8 mouse cellular contexts compared by ENCODE assay signal in the genomic region with DNA sequence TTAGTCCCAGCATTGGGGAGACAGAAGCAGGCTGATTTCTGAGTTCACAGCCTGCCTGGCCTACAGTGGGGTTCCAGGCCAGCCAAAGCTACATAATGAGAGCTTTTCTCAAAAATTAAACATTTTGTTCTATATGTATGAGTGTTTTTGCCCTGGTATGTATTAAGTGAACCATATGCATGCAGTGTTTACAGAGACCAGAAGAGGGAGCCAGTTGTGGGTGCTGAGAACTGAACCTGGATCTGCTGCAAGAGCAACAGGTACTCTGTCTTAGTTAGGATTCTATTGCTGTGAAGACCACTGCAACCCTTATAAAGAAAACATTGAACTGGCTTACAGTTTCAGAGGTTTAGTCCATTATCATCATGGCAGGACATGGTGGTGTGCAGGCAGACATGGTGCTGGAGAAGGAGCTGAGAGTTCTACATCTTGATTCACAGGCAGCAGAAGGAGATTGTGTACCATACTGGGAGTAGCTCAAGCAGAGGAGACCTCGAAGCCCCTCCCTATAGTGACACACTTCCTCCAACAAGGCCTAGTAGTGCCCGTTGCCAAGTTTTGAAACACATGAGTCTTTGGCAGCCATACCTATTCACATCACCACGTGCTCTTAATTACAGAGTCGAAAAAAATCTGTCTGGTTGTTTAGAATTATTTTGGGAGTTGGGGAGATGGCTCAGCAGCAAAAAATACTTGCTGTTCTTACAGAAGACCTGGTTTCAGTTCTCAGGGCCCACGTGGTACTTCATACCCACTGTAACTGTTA. TPM values are rescaled to one million over a fixed set of nuclear protein-coding genes. Genes with fewer than 3 reads are reported as not detected.
DNase-seq lines count a peak whose midpoint lies in the region; ATAC-seq lines count a peak whose summit lies in the region.

No protein-coding gene starts in this region.

- no peak overlapping the region for H3K4me3 ChIP-seq in hindbrain, embryonic 11.5 days (ENCODE audit: low read depth, low read length)
- no peak overlapping the region for H3K4me3 ChIP-seq in hindbrain, embryonic 14.5 days (replicated peaks; ENCODE audit: low read length)

- H3K4me2 ChIP-seq in hindbrain, embryonic 11.5 days (replicated peaks; ENCODE audit: low read depth, low read length) = no peak overlapping the region
- H3K4me2 ChIP-seq in hindbrain, embryonic 14.5 days (replicated peaks) = no peak overlapping the region

- H3K9ac ChIP-seq in hindbrain, embryonic 11.5 days (ENCODE audit: low read depth, low read length) = no peak overlapping the region
- H3K9ac ChIP-seq in hindbrain, embryonic 14.5 days = no peak overlapping the region

- H3K9me3 ChIP-seq in hindbrain, embryonic 11.5 days (ENCODE audit: control insufficient read depth, low read length) = no peaks in the 10 kb centered on the region
- no peaks in the 10 kb centered on the region for H3K9me3 ChIP-seq in hindbrain, embryonic 14.5 days (ENCODE audit: control insufficient read depth, low read length)

- 75% methylated on average over 5 of the region's 5 CpGs for WGBS in hindbrain, embryonic 11.5 days
- WGBS in hindbrain, embryonic 14.5 days = 83% methylated on average over 5 of the region's 5 CpGs

- DNase-seq in hindbrain, embryonic 11.5 days (ENCODE audit: low spot score) = peak; percentile 56
- DNase-seq in hindbrain, embryonic 14.5 days (ENCODE audit: low spot score) = no peak
- DNase-seq in spleen, postnatal 36 days (ENCODE audit: low spot score in 2 of 2) = peak; percentile 8 to 14
- no peak for DNase-seq in spleen, adult 12 weeks (ENCODE audit: low spot score)
- DNase-seq in embryo, embryonic 10 days (ENCODE audit: low spot score) = peak; percentile 62
- DNase-seq in thymus, postnatal 0 days (ENCODE audit: low spot score) = peak; percentile 64
- no peak for DNase-seq in ovary, postnatal 36 days (ENCODE audit: low spot score)

- ATAC-seq in hindbrain, embryonic 11.5 days (ENCODE audit: low FRiP score) = no peak
- ATAC-seq in hindbrain, embryonic 14.5 days (ENCODE audit: low FRiP score) = no peak
- ATAC-seq in cerebellum, adult (ENCODE audit: insufficient number of reproducible peaks, low FRiP score, low TSS enrichment) = no peak

- no peaks in the 10 kb centered on the region for H3K4me1 ChIP-seq in hindbrain, embryonic 11.5 days (replicated peaks; ENCODE audit: control insufficient read depth, insufficient read depth, low read length)
- no peaks in the 10 kb centered on the region for H3K4me1 ChIP-seq in hindbrain, embryonic 14.5 days (replicated peaks; ENCODE audit: control insufficient read depth, insufficient read depth, low read length)

- H3K36me3 ChIP-seq in hindbrain, embryonic 11.5 days (ENCODE audit: control insufficient read depth, insufficient read depth, low read length) = no peaks in the 10 kb centered on the region
- no peaks in the 10 kb centered on the region for H3K36me3 ChIP-seq in hindbrain, embryonic 14.5 days (replicated peaks; ENCODE audit: control insufficient read depth, insufficient read depth)

- H3K27me3 ChIP-seq in hindbrain, embryonic 11.5 days (ENCODE audit: control insufficient read depth, insufficient read depth, low read length) = peaks cover 12% of the 10 kb centered on the region
- peaks cover 14% of the 10 kb centered on the region for H3K27me3 ChIP-seq in hindbrain, embryonic 14.5 days (ENCODE audit: control insufficient read depth, insufficient read depth, low read length)

- no peak overlapping the region for H3K27ac ChIP-seq in hindbrain, embryonic 11.5 days (ENCODE audit: low read depth, low read length)
- no peak overlapping the region for H3K27ac ChIP-seq in hindbrain, embryonic 14.5 days

RNA-seq across cellular contexts. Expression of a gene that starts 28.2 kb away (rescaled TPM):
- 187 and 194 TPM in 2 replicates for polyA plus RNA-seq in hindbrain, embryonic 11.5 days (2014; fragmentation: Nextera tagmentation; extraction: Ambion mirVana)
- 162 and 165 TPM in 2 replicates for polyA plus RNA-seq in hindbrain, embryonic 14.5 days (2014; fragmentation: Nextera tagmentation; extraction: Ambion mirVana)
- 246 and 259 TPM in 2 replicates for polyA plus RNA-seq in thymus, postnatal 0 days (2015; fragmentation: Nextera tagmentation; extraction: Ambion mirVana)

RNA-seq across cellular contexts. Expression of a gene that starts 34.8 kb away (rescaled TPM):
- polyA plus RNA-seq in hindbrain, embryonic 11.5 days (2014; fragmentation: Nextera tagmentation; extraction: Ambion mirVana) = 54.5 and 55.1 TPM in 2 replicates
- polyA plus RNA-seq in hindbrain, embryonic 14.5 days (2014; fragmentation: Nextera tagmentation; extraction: Ambion mirVana) = 72.6 and 73.7 TPM in 2 replicates
- polyA plus RNA-seq in thymus, postnatal 0 days (2015; fragmentation: Nextera tagmentation; extraction: Ambion mirVana) = 37.9 and 38.5 TPM in 2 replicates

RNA-seq across cellular contexts. Expression of a gene that starts 46.7 kb away (rescaled TPM):
- 0.35 and 0.71 TPM in 2 replicates for polyA plus RNA-seq in hindbrain, embryonic 11.5 days (2014; fragmentation: Nextera tagmentation; extraction: Ambion mirVana)
- polyA plus RNA-seq in hindbrain, embryonic 14.5 days (2014; fragmentation: Nextera tagmentation; extraction: Ambion mirVana) = 0.26 and 0.36 TPM in 2 replicates
- 1.2 TPM in 2 replicates for polyA plus RNA-seq in thymus, postnatal 0 days (2015; fragmentation: Nextera tagmentation; extraction: Ambion mirVana)

RNA-seq across cellular contexts. Expression of a gene that starts 47.6 kb away (rescaled TPM):
- 25.5 and 26.7 TPM in 2 replicates for polyA plus RNA-seq in hindbrain, embryonic 11.5 days (2014; fragmentation: Nextera tagmentation; extraction: Ambion mirVana)
- polyA plus RNA-seq in hindbrain, embryonic 14.5 days (2014; fragmentation: Nextera tagmentation; extraction: Ambion mirVana) = 24.7 and 24.8 TPM in 2 replicates
- polyA plus RNA-seq in thymus, postnatal 0 days (2015; fragmentation: Nextera tagmentation; extraction: Ambion mirVana) = 28.2 and 30.2 TPM in 2 replicates

RNA-seq across cellular contexts. Expression of a gene that starts 50.8 kb away (rescaled TPM):
- polyA plus RNA-seq in hindbrain, embryonic 11.5 days (2014; fragmentation: Nextera tagmentation; extraction: Ambion mirVana) = 140 and 147 TPM in 2 replicates
- 116 and 136 TPM in 2 replicates for polyA plus RNA-seq in hindbrain, embryonic 14.5 days (2014; fragmentation: Nextera tagmentation; extraction: Ambion mirVana)
- 95.4 and 104 TPM in 2 replicates for polyA plus RNA-seq in thymus, postnatal 0 days (2015; fragmentation: Nextera tagmentation; extraction: Ambion mirVana)

Comparison
In these comparisons a context has a peak if more than half of its experiments do, and no peak if none do; other contexts are left out.
1. DNase-seq: peak in hindbrain, embryonic 11.5 days (single experiment), spleen, postnatal 36 days (2 of 2), embryo, embryonic 10 days (single experiment) and thymus, postnatal 0 days (single experiment); none in hindbrain, embryonic 14.5 days (single experiment), spleen, adult 12 weeks (single experiment) and ovary, postnatal 36 days (single experiment).